Mouse (Mus musculus) thymus, postnatal 25 days (tissue): ENCODE data around the gene Ltc4s.

Experiments
- DNase-seq: peaks from one replicate; pipeline ENCODE4 v3.0.0; 2022

The Ltc4s gene

DNA sequence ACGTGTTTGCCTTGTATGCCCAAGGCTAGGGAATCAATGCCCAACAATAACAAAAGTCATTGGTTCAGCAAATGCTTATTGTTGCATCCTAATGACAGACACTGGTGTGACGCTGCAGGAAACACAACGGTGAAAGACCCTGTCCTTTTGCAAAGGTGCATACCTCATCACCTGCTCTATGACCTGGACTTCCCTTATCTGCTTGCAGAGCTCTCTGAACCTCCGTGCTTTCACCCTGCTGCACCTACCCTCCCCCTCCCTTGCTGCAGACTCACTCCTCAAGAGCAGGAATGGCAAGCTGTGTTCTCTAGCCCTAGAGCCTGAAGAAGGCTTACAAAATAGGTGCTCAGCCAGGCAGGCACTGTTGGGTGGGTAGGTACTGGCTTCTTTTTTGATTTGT lies 43.6 kb downstream of the Ltc4s start:
- no peak for DNase-seq

DNA sequence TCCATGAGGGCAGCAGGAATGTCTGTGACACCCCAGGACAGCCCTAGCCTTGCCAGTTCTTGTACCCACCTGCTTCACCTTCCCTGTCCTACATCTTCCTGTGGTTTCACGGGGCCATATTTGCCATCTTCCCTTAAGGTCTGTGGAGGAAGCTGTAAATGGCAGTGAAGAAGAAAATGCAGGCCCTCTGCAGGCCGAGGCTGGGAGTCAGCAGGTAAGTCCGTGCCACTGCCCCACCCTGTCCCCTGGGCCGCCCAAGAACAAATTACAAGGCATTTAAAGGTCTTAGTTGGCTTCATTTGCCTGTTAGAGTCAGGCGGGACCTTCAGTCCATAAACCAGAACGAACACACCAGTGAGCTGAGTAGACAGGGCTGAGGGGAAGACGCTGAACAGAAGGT lies 44.3 kb downstream of the Ltc4s start:
- DNase-seq: no peak

DNA sequence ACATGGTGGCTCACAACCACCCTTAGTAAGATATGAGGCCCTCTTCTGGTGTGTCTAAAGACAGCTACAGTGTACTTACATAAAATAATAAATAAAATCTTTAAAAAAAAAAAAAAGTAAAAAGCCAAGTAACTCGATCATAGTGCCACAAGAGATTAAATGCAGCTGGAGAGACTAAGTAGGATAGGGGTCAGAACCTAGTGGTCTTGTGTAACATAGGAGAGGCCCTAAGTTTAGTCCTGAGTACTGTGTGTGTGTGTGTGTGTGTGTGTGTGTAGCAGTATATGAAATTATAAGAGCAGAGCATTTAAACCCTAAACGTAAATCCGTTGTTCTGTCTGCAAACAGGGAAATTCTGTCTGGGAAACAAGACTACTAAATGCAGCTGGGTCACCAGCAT lies 46.1 kb downstream of the Ltc4s start:
- DNase-seq: no peak

- DNase-seq: no peak
Observed at GRCm38 (mm10) chr11:50190362-50190761, 48.1 kb downstream of the Ltc4s start.

DNA sequence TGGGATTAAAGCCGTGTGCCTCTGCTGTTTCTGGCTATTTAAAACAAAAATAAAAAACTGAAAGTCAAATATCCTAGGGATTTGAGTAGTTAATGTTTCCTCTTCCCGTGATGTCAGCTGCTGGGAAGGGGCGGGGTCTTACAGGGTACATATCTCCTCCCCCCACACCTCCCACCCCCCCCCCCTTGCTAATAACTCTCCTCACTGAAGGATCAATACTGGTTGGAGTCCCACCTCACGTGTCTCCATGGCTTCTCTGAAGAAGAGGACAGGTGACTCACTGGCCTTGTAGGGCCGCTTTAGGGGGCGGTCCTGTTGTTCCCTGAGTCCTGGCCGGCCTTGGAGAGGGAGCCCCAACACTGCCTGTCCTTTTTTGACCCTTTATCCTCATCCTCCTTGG lies 49.7 kb downstream of the Ltc4s start:
- DNase-seq: no peak
